Mouse (Mus musculus) spleen, adult 12 weeks (tissue): Measurements from ENCODE around the gene Rad51.

Experiments
- DNase-seq: peaks from one replicate; pipeline ENCODE4 v3.0.0; 2022; ENCODE audit warnings: low spot score

The Rad51 gene

GRCm38 (mm10) chr2:119112438-119113112 lies at the start of gene Rad51:
TSS of gene Rad51 (plus strand) at chr2:119112793.
- DNase-seq, result peak; percentile 85

- DNase-seq, result no peak
Measured at GRCm38 (mm10) chr2:119072397-119072796, 40.2 kb upstream of the Rad51 start.

GRCm38 (mm10) chr2:119086156-119086555 lies 26.4 kb upstream of the Rad51 start:
- DNase-seq, result no peak

GRCm38 (mm10) chr2:119101552-119101951 lies 11.0 kb upstream of the Rad51 start:
- DNase-seq, result no peak

- no peak for DNase-seq
Measured at GRCm38 (mm10) chr2:119106583-119106982, 6.0 kb upstream of the Rad51 start.

GRCm38 (mm10) chr2:119108554-119108953 lies 4.0 kb upstream of the Rad51 start:
- no peak for DNase-seq

- DNase-seq, result no peak
Measured at GRCm38 (mm10) chr2:119111060-119111459, 1.5 kb upstream of the Rad51 start.

- no peak for DNase-seq
Measured at GRCm38 (mm10) chr2:119113121-119113925, 730 bp downstream of the Rad51 start.

GRCm38 (mm10) chr2:119136346-119136898 lies 23.8 kb downstream of the Rad51 start:
- peak; percentile 16 for DNase-seq

- DNase-seq, result no peak
Measured at GRCm38 (mm10) chr2:119145199-119145598, 32.6 kb downstream of the Rad51 start.

GRCm38 (mm10) chr2:119146435-119146834 lies 33.8 kb downstream of the Rad51 start:
- no peak for DNase-seq

GRCm38 (mm10) chr2:119147160-119147678 lies 34.6 kb downstream of the Rad51 start:
- DNase-seq, result no peak

- no peak for DNase-seq
Measured at GRCm38 (mm10) chr2:119147775-119148174, 35.2 kb downstream of the Rad51 start.

- DNase-seq, result no peak
Measured at GRCm38 (mm10) chr2:119152255-119152654, 39.7 kb downstream of the Rad51 start.

GRCm38 (mm10) chr2:119154683-119155082 lies 42.1 kb downstream of the Rad51 start:
- no peak for DNase-seq

- DNase-seq, result peak; percentile 69
Measured at GRCm38 (mm10) chr2:119155388-119155787, 42.8 kb downstream of the Rad51 start.

GRCm38 (mm10) chr2:119156081-119156680 lies 43.6 kb downstream of the Rad51 start:
- DNase-seq, result peak; percentile 27

- DNase-seq, result peak; percentile 93
Measured at GRCm38 (mm10) chr2:119156681-119157572, 44.3 kb downstream of the Rad51 start, which contains the start of gene Rmdn3. TSS of gene Rmdn3 (minus strand) at chr2:119157034.

GRCm38 (mm10) chr2:119157836-119158235 lies 45.2 kb downstream of the Rad51 start:
- no peak for DNase-seq

GRCm38 (mm10) chr2:119161247-119161646 lies 48.7 kb downstream of the Rad51 start:
- DNase-seq, result no peak

- no peak for DNase-seq
Measured at GRCm38 (mm10) chr2:119163135-119163534, 50.5 kb downstream of the Rad51 start.
